Mouse (Mus musculus) T-helper 2 cell (primary cell): ENCODE data around the gene Myo6.

ENCODE experiments used
- in situ Hi-C: fragments of 300-600 bp; cut with MboI, MseI; formaldehyde crosslinking; loops from one replicate; pipeline ENCODE4 v1.15.1; 2025; ENCODE audit warnings: high pct_unique_total_duplicates

Gene Myo6

GRCm38 (mm10) chr9:80181692-80182091 lies 16.9 kb downstream of the Myo6 start:
- in situ Hi-C loops, result no loop called here

GRCm38 (mm10) chr9:80184138-80184537 lies 19.3 kb downstream of the Myo6 start:
- in situ Hi-C loops, result no loop called here

- in situ Hi-C loops, result no loop called here
These were observed 20.9 kb downstream of the Myo6 start for GRCm38 (mm10) chr9:80185737-80186136.

GRCm38 (mm10) chr9:80186693-80187092 lies 21.9 kb downstream of the Myo6 start:
- in situ Hi-C loops, result no loop called here

GRCm38 (mm10) chr9:80188324-80188893 lies 23.6 kb downstream of the Myo6 start:
- in situ Hi-C loops, result no loop called here

GRCm38 (mm10) chr9:80191240-80191639 lies 26.4 kb downstream of the Myo6 start:
- in situ Hi-C loops, result no loop called here

GRCm38 (mm10) chr9:80192324-80192723 lies 27.5 kb downstream of the Myo6 start:
- in situ Hi-C loops, result no loop called here

GRCm38 (mm10) chr9:80194446-80194845 lies 29.6 kb downstream of the Myo6 start:
- in situ Hi-C loops, result no loop called here

- in situ Hi-C loops, result no loop called here
These were observed 31.3 kb downstream of the Myo6 start for GRCm38 (mm10) chr9:80196161-80196560.

- in situ Hi-C loops, result no loop called here
These were observed 32.4 kb downstream of the Myo6 start for GRCm38 (mm10) chr9:80197233-80197632.

- in situ Hi-C loops, result no loop called here
These were observed 36.0 kb downstream of the Myo6 start for GRCm38 (mm10) chr9:80200855-80201254.

GRCm38 (mm10) chr9:80202374-80203060 lies 37.7 kb downstream of the Myo6 start:
- in situ Hi-C loops, result no loop called here

GRCm38 (mm10) chr9:80208681-80209080 lies 43.9 kb downstream of the Myo6 start:
- in situ Hi-C loops, result no loop called here

GRCm38 (mm10) chr9:80209459-80209858 lies 44.6 kb downstream of the Myo6 start:
- in situ Hi-C loops, result no loop called here

GRCm38 (mm10) chr9:80210096-80210495 lies 45.3 kb downstream of the Myo6 start:
- in situ Hi-C loops, result no loop called here

- in situ Hi-C loops, result no loop called here
These were observed 48.6 kb downstream of the Myo6 start for GRCm38 (mm10) chr9:80213428-80213827.

GRCm38 (mm10) chr9:80215502-80215901 lies 50.7 kb downstream of the Myo6 start:
- in situ Hi-C loops, result no loop called here

- in situ Hi-C loops, result no loop called here
These were observed 52.1 kb downstream of the Myo6 start for GRCm38 (mm10) chr9:80216786-80217501.

- in situ Hi-C loops, result no loop called here
These were observed 53.9 kb downstream of the Myo6 start for GRCm38 (mm10) chr9:80218718-80219117.

- in situ Hi-C loops, result no loop called here
These were observed 59.3 kb downstream of the Myo6 start for GRCm38 (mm10) chr9:80223989-80224635.

GRCm38 (mm10) chr9:80226579-80227325 lies 61.9 kb downstream of the Myo6 start:
- in situ Hi-C loops, result no loop called here
